Mouse (Mus musculus) intestine, embryonic 14.5 days (tissue): ENCODE measurements around the gene Anxa2. TPM values are rescaled to one million over a fixed set of nuclear protein-coding genes. Genes with fewer than 3 reads are reported as not detected.

Experiments
- ATAC-seq: fragments of 200-750 bp; cut with Nextera tagmentation; replicated peaks from 2 replicates; pipeline ENCODE4 v1.8.0; 2017; ENCODE audit warnings: low read depth, moderate number of reproducible peaks, moderate TSS enrichment, moderate library complexity; ENCODE audit not compliant: low FRiP score, low TSS enrichment
- DNase-seq: peaks from one replicate; pipeline ENCODE4 v3.0.0-alpha.2; 2018; ENCODE audit warnings: low spot score
- H3K27ac ChIP-seq: fragments of 300-500 bp; sonication (generic); 2 replicates; pipeline ENCODE4 v1.5.1; 2014; ENCODE audit warnings: low read depth, mild to moderate bottlenecking, control low read depth
- H3K27me3 ChIP-seq: fragments of 300-500 bp; sonication (generic); replicated peaks from 2 replicates; pipeline ENCODE4 v1.6.1; 2014; ENCODE audit warnings: low read length, control low read depth; ENCODE audit not compliant: control insufficient read depth, insufficient read depth
- H3K36me3 ChIP-seq: fragments of 300-500 bp; sonication (generic); 2 replicates; pipeline ENCODE4 v1.6.1; 2014; ENCODE audit warnings: low read length, control low read depth; ENCODE audit not compliant: control insufficient read depth, insufficient read depth
- H3K4me1 ChIP-seq: fragments of 300-500 bp; sonication (generic); replicated peaks from 2 replicates; pipeline ENCODE4 v1.6.1; 2014; ENCODE audit warnings: low read length, control low read depth, mixed read lengths; ENCODE audit not compliant: control insufficient read depth, insufficient read depth
- H3K4me2 ChIP-seq: fragments of 300-500 bp; sonication (generic); 2 replicates; pipeline ENCODE4 v1.6.1; 2014; ENCODE audit warnings: low read length
- H3K4me3 ChIP-seq: fragments of 300-500 bp; sonication (generic); 2 replicates; pipeline ENCODE4 v1.5.1; 2014; ENCODE audit warnings: low read depth, low read length, control low read depth, mixed read lengths
- H3K9ac ChIP-seq: fragments of 300-500 bp; sonication (generic); 2 replicates; pipeline ENCODE4 v1.6.1; 2014; ENCODE audit warnings: mild to moderate bottlenecking, low read length
- H3K9me3 ChIP-seq: fragments of 300-500 bp; sonication (generic); 2 replicates; pipeline ENCODE4 v1.6.1; 2016; ENCODE audit warnings: low read length, control low read depth; ENCODE audit not compliant: control insufficient read depth
- WGBS: fragments of 180-500 bp; shearing (Covaris S2); extraction: QIAGEN DNeasy Blood & Tissue Kit; methylation state at CpG from one replicate; pipeline ENCODE4 v1.1.7; 2014; 5-methylcytosine and 5-hydroxymethylcytosine counted together
- polyA plus RNA-seq: library from polyadenylated mRNA; unstranded; fragments of >200 nt; fragmentation: Nextera tagmentation; extraction: Ambion mirVana; gene quantifications from 2 replicates; pipeline ENCODE4 v1.2.1, GENCODE M21; 2014

Gene Anxa2
- polyA plus RNA-seq, 1 experiment from 2014 or later, result 383 TPM

DNA sequence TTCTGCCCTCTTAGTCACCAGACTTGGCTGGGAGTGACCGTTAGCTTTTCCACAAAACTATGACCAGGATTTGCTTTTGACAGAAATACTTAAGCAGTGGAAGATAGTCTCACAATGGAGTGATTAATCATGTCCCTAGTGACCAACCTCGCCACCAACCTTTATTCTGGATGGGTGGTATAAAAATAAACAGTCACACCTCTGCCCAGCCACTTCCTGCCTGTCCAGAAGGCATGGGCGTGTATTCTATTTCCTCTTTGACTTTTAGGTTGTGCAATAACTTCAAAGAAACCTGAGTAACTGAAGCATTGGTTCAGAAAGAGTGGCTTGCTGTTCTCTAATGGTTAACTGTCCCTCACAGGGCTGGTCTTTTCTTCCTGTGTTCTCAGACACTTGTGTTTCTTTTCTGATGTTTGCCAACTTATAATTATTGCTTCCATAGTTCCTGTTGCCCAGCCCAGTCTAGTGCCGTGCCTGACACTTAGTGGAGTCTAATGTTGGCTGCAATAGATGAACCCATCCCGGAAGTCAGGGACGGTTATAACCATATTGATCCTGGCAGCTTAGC lies 10.9 kb upstream of the Anxa2 start:
- no peak overlapping the region for H3K27ac ChIP-seq
- no peaks in the 10 kb centered on the region for H3K27me3 ChIP-seq
- H3K36me3 ChIP-seq, result no peaks in the 10 kb centered on the region
- DNase-seq, result no peak
- 0 out of 2 replicates have a peak, but pooled peaks cover 3% of the 10 kb centered on the region for H3K4me1 ChIP-seq
- no peak overlapping the region for H3K4me2 ChIP-seq
- no peak overlapping the region for H3K9ac ChIP-seq
- ATAC-seq, result 0 out of 2 replicates have a peak, but pooled peaks have one; percentile 48
- 50% methylated on average over 6 of the region's 6 CpGs for WGBS
- H3K9me3 ChIP-seq, result no peaks in the 10 kb centered on the region
- H3K4me3 ChIP-seq, result no peak overlapping the region

DNA sequence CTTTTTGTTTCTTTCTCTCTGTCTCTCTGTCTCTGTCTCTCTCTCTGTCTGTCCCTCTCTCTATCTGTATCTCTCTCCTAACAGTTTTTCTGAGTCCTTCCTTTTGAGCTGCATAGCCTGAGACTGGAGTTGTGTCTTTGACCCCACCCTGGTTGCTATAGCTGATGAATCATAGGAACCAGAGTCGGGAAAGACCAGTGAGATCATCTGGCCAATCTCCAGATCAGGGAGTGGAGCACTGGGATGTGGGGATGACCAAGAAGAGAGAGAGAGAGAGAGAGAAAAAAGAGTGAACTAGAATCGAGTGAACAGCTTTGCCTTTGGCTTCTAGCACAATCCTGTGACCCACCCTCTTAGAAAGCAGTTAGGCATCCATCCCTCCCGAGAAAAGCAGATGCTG lies 10.2 kb upstream of the Anxa2 start:
- DNase-seq (no peak), ATAC-seq (no peak)
- 35% methylated on average over 3 of the region's 3 CpGs for WGBS
- Histone ChIP-seq H3K27me3 (no peaks in the 10 kb centered on the region), H3K4me1 (0 out of 2 replicates have a peak, but pooled peaks cover 3% of the 10 kb centered on the region), H3K4me2 (no peak overlapping the region), H3K9ac (no peak overlapping the region), H3K36me3 (no peaks in the 10 kb centered on the region), H3K27ac (no peak overlapping the region), H3K4me3 (no peak overlapping the region), H3K9me3 (no peaks in the 10 kb centered on the region)

DNA sequence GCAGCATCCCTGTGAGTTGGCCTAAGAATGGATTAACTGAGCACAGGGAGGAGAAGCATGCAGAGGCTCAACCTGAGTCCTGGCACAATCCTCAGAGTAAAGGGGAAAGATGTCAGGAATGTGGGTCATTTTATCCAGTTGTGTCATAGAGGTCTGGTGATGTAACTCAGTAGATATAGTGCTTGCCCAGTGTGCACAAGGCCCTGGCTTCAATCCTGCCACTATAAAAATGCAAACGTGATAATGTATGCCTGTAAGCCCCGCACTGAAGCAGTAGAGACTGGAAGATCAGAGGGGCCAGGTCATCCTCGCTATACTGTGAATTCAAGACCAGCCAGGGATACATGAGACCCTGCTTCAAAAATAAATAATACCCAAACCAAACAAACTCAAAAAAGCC lies 4.6 kb upstream of the Anxa2 start:
- Histone ChIP-seq H3K36me3 (no peaks in the 10 kb centered on the region), H3K9me3 (no peaks in the 10 kb centered on the region), H3K4me1 (peaks cover 5% of the 10 kb centered on the region), H3K4me3 (no peak overlapping the region), H3K4me2 (no peak overlapping the region), H3K9ac (no peak overlapping the region), H3K27me3 (no peaks in the 10 kb centered on the region), H3K27ac (no peak overlapping the region)
- ATAC-seq, result no peak
- DNase-seq, result no peak
- 68% methylated on average over 3 of the region's 3 CpGs for WGBS

DNA sequence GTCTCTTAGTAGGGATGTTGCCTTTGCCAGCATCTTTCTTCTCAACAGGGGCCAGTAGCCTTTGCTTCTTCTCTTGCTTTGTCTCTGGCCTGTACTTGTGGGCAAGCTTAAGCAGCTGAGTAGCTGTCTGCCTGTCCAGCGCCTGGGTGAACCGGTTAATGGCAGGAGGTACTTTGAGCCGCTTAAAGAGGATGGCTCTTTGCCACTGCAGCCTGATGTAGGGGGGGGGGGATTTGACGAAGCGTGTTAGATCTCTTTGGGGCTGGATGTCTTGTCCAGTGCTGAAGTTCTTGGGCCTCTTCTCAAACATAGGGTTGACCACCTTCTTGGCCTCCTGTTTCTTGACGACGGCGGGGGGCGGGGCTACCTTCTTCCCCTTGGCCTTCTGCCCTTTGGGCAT lies 2.8 kb upstream of the Anxa2 start:
- Histone ChIP-seq H3K27me3 (0 out of 2 replicates have a peak, but pooled peaks cover 5% of the 10 kb centered on the region), H3K9me3 (no peaks in the 10 kb centered on the region), H3K27ac (no peak overlapping the region), H3K4me1 (peaks cover 16% of the 10 kb centered on the region), H3K4me2 (no peak overlapping the region), H3K4me3 (no peak overlapping the region), H3K9ac (no peak overlapping the region), H3K36me3 (no peaks in the 10 kb centered on the region)
- WGBS, result 90% methylated on average over 9 of the region's 9 CpGs
- DNase-seq (no peak), ATAC-seq (no peak)

DNA sequence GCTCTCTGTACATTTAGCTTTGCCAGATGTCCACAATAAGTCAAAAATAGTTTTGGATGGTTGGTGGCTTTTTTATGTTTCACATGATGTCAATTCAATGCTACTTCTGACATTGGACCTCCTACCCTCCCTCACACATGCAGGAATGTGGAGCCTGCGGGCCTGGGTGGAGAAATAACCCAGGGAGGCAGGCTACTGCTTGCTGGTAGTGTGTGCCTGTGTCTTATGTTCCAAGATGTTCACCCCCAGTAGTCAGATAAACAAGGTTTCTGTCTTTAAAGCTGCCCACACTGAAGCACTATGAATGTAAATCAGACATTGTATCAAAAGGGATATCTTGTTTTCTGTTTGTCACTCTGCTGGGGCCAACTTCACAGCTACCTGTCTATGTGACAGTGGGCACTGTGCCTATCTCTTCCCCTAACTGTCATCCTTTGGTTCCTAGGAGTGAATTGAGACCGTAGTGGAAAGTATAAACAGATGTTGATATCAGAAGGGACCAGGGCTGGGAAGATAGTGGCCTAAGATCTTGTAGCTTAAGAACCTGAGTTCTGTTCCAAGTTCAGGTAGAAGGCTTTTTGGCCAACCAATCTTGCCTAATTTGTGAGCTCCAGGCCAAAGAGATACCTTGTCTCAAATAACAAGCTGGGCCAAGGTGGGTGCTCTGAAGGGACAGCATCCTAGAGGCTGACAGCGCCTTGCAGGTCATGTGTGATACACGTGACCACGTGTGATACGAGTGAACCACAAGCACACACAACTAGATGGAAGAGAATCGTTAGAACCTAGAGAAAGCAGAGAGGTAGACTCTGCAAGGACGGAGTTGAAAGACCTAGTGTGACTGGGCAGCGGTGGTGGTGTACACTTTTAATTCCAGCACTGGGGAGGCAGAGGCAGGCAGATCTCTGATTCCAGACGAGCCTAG lies 1.3 kb upstream of the Anxa2 start:
- ATAC-seq, result no peak
- Histone ChIP-seq H3K4me3 (no peak overlapping the region), H3K27me3 (0 out of 2 replicates have a peak, but pooled peaks cover 11% of the 10 kb centered on the region), H3K9me3 (no peaks in the 10 kb centered on the region), H3K36me3 (no peaks in the 10 kb centered on the region), H3K9ac (no peak overlapping the region), H3K4me1 (peaks cover 30% of the 10 kb centered on the region), H3K4me2 (no peak overlapping the region), H3K27ac (no peak overlapping the region; the same call in 1 of the 2 replicates)
- WGBS, result 92% methylated on average over 10 of the region's 10 CpGs
- no peak for DNase-seq

DNA sequence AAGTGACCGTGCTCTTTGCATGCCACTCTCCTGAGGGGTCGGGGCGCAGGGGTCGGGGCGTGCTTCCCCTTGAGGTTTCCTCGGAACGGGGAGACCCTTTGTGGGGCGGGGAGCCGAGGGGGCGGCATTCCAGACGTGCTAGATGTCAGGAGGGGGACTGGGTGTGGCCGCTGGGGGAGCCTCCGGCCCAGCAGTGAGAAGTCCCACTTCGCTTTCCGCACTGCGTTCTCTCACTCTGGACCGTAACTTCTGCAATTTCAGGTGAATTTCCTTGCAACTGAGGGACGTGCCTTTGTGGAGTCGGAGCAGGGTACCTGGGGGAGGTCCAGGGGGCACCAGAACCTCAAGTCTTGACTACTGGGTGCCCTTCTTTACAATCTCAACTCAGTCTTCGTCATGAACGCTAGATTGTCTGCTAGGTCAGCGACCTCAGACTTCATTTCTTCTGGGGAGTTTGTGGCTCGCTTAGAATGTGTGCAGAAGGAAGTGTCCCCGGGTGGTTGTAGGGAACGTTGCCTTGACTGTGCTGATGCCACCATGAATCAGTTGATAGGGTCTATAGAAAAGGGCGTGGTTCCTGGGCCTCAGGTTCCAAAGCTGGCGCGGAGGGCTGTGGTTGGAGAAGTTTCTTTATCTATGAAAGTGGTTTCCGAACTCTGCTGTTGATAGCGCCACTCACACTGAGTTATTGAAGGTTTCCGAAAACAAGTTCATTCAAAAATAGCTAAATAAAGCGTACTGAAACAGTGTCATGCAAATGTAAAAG lies 664 bp downstream of the Anxa2 start:
- peak; percentile 81 for DNase-seq

DNA sequence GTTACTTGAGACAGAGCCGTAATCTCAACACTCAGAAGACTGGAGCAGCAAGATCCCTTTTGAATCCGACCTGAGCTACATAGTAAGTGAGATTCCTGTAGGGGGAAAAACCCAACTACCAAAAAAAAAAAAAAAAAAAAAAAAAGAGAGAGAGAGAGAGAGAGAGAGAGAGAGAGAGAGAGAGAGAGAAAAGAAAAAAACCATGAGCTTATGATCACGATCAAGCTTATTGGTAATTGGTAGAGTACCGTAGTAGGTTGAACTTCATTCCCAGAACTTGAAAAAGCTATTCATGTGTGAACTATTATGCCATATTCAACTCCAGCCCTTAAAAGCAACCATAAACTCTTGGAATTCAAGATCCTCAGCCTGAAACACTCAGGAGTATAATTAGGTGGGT lies 1.3 kb downstream of the Anxa2 start:
- Histone ChIP-seq H3K27me3 (0 out of 2 replicates have a peak, but pooled peaks cover 11% of the 10 kb centered on the region), H3K9me3 (no peaks in the 10 kb centered on the region), H3K4me2 (peak overlapping the region; percentile 71), H3K4me3 (peak overlapping the region; percentile 50), H3K27ac (peak overlapping the region; percentile 85), H3K4me1 (peaks cover 51% of the 10 kb centered on the region), H3K9ac (peak overlapping the region; percentile 79; the same call in 1 of the 2 replicates), H3K36me3 (no peaks in the 10 kb centered on the region)
- ATAC-seq (no peak), DNase-seq (no peak)
- 79% methylated on average over 4 of the region's 4 CpGs for WGBS

More for the DNA sequence above, 664 bp downstream of the Anxa2 start:
- WGBS, result 9% methylated on average over 31 of the region's 32 CpGs
- Histone ChIP-seq H3K36me3 (no peaks in the 10 kb centered on the region), H3K27me3 (0 out of 2 replicates have a peak, but pooled peaks cover 11% of the 10 kb centered on the region), H3K9ac (peak overlapping the region; percentile 79), H3K4me3 (peak overlapping the region; percentile 50), H3K9me3 (no peaks in the 10 kb centered on the region), H3K4me2 (peak overlapping the region; percentile 71), H3K27ac (peak overlapping the region; percentile 85), H3K4me1 (peaks cover 48% of the 10 kb centered on the region)
- ATAC-seq, result peak; percentile 34

DNA sequence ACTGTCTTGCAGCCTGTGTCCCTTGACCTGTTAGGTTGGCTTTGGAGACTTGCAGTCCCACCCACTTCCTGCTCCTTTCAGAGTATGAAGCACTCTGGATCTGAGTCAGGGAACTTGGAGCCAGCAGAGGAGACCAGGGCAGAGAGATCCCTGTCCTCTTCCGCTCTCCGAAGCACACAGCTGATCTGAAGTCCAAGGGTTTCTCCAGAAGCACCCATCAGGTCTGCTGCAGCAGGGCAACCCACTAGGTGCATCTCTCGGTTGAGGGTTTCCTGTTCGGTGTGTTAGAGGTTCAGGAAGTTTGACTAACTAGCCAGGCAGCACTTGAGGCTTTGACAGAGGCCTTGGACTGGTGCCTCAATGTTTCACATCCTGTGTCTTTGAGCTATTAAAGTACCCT lies 2.0 kb downstream of the Anxa2 start:
- H3K9me3 ChIP-seq, result no peaks in the 10 kb centered on the region
- H3K4me3 ChIP-seq, result peak overlapping the region; percentile 50
- no peaks in the 10 kb centered on the region for H3K36me3 ChIP-seq
- H3K4me2 ChIP-seq, result peak overlapping the region; percentile 71
- ATAC-seq (no peak), DNase-seq (no peak)
- peaks cover 51% of the 10 kb centered on the region for H3K4me1 ChIP-seq
- H3K27me3 ChIP-seq, result 0 out of 2 replicates have a peak, but pooled peaks cover 11% of the 10 kb centered on the region
- 62% methylated on average over 4 of the region's 4 CpGs for WGBS
- peak overlapping the region; percentile 51 for H3K27ac ChIP-seq
- H3K9ac ChIP-seq, result no peak overlapping the region
